Mouse (Mus musculus) urinary bladder, postnatal 10 days (tissue): ENCODE data around the gene Acer2.

Experiments
- DNase-seq: peaks from one replicate; pipeline ENCODE4 v3.0.0; 2022; ENCODE audit warnings: low spot score

Acer2 gene

DNA sequence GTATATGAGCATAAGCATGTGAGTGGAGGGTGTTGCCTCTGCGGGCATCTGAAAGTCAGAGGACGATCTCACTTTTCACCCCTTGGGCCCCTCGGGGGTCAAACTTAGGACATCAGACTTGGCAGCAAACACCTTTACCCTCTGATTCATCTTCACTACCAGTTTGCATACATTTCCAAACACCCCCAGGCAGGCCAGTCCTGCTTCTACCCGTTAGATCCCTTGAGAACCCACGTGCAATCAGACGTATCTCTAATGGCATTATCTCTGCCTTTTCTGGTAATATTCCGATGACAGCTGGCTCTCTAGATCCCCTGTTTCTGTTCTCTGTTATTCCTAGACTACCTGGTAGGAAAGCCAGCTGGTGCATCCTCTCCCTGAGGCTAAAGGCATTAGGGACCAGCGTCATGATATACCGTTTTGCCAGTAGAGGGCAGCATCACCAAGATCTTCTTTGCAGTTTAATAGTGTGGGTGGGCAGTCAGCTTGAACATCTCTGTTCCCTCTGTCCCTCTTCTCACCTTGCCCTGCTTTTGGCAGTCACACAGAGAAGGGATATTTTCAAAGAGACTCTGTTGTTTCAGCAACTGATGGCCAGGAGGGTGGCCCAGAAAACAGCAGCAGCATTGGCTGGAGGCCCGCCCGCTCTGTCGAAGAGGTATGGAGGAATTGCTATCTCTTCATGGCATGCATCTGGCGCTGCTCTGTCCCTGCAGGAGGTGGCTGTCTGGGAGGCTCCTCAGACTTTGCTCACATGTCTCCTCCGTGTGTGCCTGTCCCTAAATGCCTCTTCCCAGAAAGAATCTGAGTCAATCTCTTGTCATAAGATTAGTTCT lies 83.6 kb downstream of the Acer2 start:
- no peak for DNase-seq

DNA sequence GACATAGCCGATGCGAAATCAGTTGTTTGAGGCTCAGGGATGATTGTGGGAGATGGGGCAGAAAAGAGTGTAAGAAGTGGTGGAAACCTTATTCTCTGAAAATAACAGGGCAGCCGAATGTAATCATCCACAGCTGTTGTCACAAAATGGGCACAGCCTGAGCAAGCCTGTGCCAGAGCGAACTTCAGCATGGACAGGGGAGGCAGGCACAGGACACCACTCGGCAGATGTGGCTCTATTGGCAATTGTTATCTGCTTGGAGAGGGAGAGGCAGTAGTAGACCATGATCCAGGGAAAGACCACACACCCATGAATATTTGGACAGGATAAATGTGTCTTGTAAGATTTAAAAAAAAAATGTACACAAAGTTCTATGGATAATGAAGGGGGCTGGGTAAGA lies 103.1 kb downstream of the Acer2 start:
- no peak for DNase-seq
